Mouse (Mus musculus): ENCODE data around the gene Agbl4.

DNA sequence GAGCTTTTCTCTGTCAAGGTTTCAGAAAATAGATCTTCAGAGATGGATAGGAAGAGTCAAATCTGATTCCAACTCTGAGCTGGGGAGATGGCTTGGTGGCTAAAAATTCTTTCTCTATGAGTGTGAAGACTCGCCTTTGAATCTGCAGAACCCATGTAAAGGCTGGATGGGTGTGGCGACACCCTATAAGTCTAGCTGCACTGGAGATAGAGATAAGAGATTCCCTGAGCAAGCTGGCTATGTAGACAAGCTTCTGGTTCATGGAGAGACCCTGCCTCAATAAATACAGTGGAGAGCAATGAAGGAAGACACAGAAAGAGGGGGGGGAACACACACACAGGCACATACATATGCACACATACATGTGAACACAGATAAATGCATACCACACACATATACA is 1118.7 kb downstream of the Agbl4 start:
- no peak for TF ChIP-seq CTCF (IDR thresholded peaks at IDR 0.05; ENCODE audit: insufficient read depth, low read depth, low read length)
- TF ChIP-seq POLR2A (IDR thresholded peaks at IDR 0.05; ENCODE audit: insufficient read depth, low read depth, low read length): no peak

Measured in olfactory bulb, adult 2 months (tissue).